Mouse (Mus musculus) liver, postnatal 0 days (tissue): ENCODE measurements around the gene Hist1h2ae.

Source experiments
- CTCF ChIP-seq: sonication (generic); IDR thresholded peaks from 2 replicates; pipeline ENCODE4 v1.5.1; 2016; ENCODE audit warnings: antibody characterized with exemption, low read depth
- EP300 ChIP-seq: IDR thresholded peaks from 2 replicates; pipeline ENCODE4 v1.6.1; 2016; ENCODE audit warnings: antibody characterized with exemption, low read depth, mild to moderate bottlenecking

DNA sequence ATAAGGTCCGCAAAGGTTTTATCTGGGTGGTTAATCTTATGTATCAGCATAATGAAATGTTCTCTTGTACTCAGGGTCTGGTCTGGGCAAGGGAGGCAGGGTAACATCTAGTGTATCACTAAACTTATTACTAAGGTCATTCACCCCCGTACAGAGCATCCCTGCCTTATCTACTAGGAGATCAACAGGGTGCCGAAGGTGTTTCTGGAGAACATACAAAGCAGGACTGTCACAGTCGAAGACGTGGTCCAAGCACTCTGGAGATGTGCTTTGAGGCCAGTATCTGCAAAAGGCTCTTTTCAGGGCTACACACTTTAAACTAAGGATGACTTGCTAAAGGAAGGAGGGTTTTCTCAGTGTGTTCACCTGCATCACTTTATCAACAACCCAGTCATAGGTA, 24.3 kb downstream of the Hist1h2ae start:
- TF ChIP-seq EP300 (no peak), CTCF (no peak)
